Mouse (Mus musculus): ENCODE measurements around the gene Fam71f2. TPM values are rescaled to one million over a fixed set of nuclear protein-coding genes. Genes with fewer than 3 reads are reported as not detected.
A peak's percentile ranks its signal among the peaks of the same experiment; 100 is the strongest.

Fam71f2 gene
- polyA plus RNA-seq, 1 experiment from 2014 or later = 0.39 TPM

DNA sequence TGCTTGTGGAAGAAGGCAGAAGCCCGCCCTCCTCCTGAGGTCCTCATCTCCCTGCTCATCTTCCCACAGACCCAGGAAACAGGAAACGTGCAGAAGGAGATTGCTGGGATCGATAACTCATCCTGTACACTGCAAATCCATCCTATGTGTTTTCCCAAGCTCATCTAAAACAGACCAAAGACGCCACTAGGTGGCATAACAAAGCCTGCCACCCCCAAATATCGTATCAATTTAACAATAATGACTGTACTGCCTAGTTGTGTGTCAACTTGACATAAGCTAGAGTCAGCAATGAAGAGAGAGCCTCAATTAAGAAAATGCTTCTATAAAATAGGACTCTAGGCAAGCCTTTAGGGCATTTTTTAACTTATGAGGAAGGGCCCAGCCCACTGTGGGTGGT, 24.3 kb downstream of the Fam71f2 start:
- H3K36me3 ChIP-seq (ENCODE audit: insufficient read depth, low read length) = no peaks in the 10 kb centered on the region
- no peak overlapping the region for H3K4me3 ChIP-seq (ENCODE audit: low read length)
- no peak overlapping the region for H3K9ac ChIP-seq (replicated peaks; ENCODE audit: low read length)
- H3K27me3 ChIP-seq (ENCODE audit: insufficient read depth, low read length) = no peaks in the 10 kb centered on the region
- ATAC-seq (ENCODE audit: low FRiP score, low TSS enrichment) = no peak
- H3K4me1 ChIP-seq (ENCODE audit: insufficient read depth, low read length) = no peaks in the 10 kb centered on the region
- peaks cover 10% of the 10 kb centered on the region; the same call in 1 of the 2 replicates for H3K9me3 ChIP-seq (ENCODE audit: low read length)
- no peak overlapping the region for H3K4me2 ChIP-seq (replicated peaks; ENCODE audit: low read depth, low read length)
- no peak overlapping the region for H3K27ac ChIP-seq (ENCODE audit: low read length)
- WGBS = 35% methylated on average over 5 of the region's 5 CpGs

GRCm38 (mm10) chr6:29305462-29305861, 26.1 kb downstream of the Fam71f2 start:
- Histone ChIP-seq H3K4me1 (ENCODE audit: insufficient read depth, low read length) (no peaks in the 10 kb centered on the region), H3K27me3 (ENCODE audit: insufficient read depth, low read length) (no peaks in the 10 kb centered on the region), H3K27ac (ENCODE audit: low read length) (no peak overlapping the region), H3K9ac (replicated peaks; ENCODE audit: low read length) (no peak overlapping the region), H3K36me3 (ENCODE audit: insufficient read depth, low read length) (no peaks in the 10 kb centered on the region), H3K4me2 (replicated peaks; ENCODE audit: low read depth, low read length) (no peak overlapping the region), H3K4me3 (ENCODE audit: low read length) (no peak overlapping the region), H3K9me3 (ENCODE audit: low read length) (peaks cover 6% of the 10 kb centered on the region; the same call in 1 of the 2 replicates)
- WGBS = 86% methylated on average over 4 of the region's 4 CpGs
- no peak for ATAC-seq (ENCODE audit: low FRiP score, low TSS enrichment)

GRCm38 (mm10) chr6:29308846-29309605, 29.6 kb downstream of the Fam71f2 start:
- WGBS = 90% methylated on average over 16 of the region's 16 CpGs
- Histone ChIP-seq H3K4me3 (ENCODE audit: low read length) (no peak overlapping the region), H3K4me2 (replicated peaks; ENCODE audit: low read depth, low read length) (no peak overlapping the region), H3K27me3 (ENCODE audit: insufficient read depth, low read length) (no peaks in the 10 kb centered on the region), H3K27ac (ENCODE audit: low read length) (no peak overlapping the region), H3K4me1 (ENCODE audit: insufficient read depth, low read length) (no peaks in the 10 kb centered on the region), H3K36me3 (ENCODE audit: insufficient read depth, low read length) (no peaks in the 10 kb centered on the region), H3K9me3 (ENCODE audit: low read length) (peaks cover 6% of the 10 kb centered on the region; the same call in 1 of the 2 replicates), H3K9ac (replicated peaks; ENCODE audit: low read length) (no peak overlapping the region)
- no peak for ATAC-seq (ENCODE audit: low FRiP score, low TSS enrichment)

- Histone ChIP-seq H3K9me3 (ENCODE audit: low read length) (no peaks in the 10 kb centered on the region), H3K4me1 (ENCODE audit: insufficient read depth, low read length) (peaks cover 7% of the 10 kb centered on the region), H3K36me3 (ENCODE audit: insufficient read depth, low read length) (no peaks in the 10 kb centered on the region), H3K4me2 (replicated peaks; ENCODE audit: low read depth, low read length) (no peak overlapping the region), H3K4me3 (ENCODE audit: low read length) (no peak overlapping the region), H3K27me3 (ENCODE audit: insufficient read depth, low read length) (no peaks in the 10 kb centered on the region), H3K27ac (ENCODE audit: low read length) (no peak overlapping the region), H3K9ac (replicated peaks; ENCODE audit: low read length) (no peak overlapping the region)
- no peak for ATAC-seq (ENCODE audit: low FRiP score, low TSS enrichment)
- 72% methylated on average over 14 of the region's 14 CpGs for WGBS
Measured at GRCm38 (mm10) chr6:29313690-29314202, 34.4 kb downstream of the Fam71f2 start.

DNA sequence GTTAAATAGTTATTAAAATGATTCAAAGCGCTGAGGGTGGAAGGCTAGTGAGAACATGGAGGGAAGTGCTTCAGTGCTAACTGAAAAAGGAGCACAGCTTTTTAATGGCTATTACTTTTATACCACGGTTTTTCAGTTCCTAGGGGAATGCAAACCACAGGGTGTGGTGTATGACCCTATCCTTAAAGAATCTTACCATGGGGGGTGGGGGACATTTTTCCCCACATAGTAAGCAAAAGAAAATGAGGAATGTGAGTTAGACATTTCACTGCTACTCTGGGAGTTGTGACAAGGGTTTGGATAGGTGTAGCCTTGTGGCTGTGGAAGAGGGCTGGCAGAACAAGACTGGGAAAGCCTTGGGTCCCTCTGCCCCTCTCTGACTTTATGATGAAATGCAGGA, 37.9 kb downstream of the Fam71f2 start:
- 61% methylated on average over 2 of the region's 2 CpGs for WGBS
- Histone ChIP-seq H3K4me1 (ENCODE audit: insufficient read depth, low read length) (peaks cover 14% of the 10 kb centered on the region), H3K27me3 (ENCODE audit: insufficient read depth, low read length) (no peaks in the 10 kb centered on the region), H3K9me3 (ENCODE audit: low read length) (no peaks in the 10 kb centered on the region), H3K27ac (ENCODE audit: low read length) (no peak overlapping the region), H3K4me2 (replicated peaks; ENCODE audit: low read depth, low read length) (no peak overlapping the region), H3K4me3 (ENCODE audit: low read length) (no peak overlapping the region), H3K9ac (replicated peaks; ENCODE audit: low read length) (no peak overlapping the region), H3K36me3 (ENCODE audit: insufficient read depth, low read length) (no peaks in the 10 kb centered on the region)
- ATAC-seq (ENCODE audit: low FRiP score, low TSS enrichment) = no peak; the same call in 1 of the 2 replicates

DNA sequence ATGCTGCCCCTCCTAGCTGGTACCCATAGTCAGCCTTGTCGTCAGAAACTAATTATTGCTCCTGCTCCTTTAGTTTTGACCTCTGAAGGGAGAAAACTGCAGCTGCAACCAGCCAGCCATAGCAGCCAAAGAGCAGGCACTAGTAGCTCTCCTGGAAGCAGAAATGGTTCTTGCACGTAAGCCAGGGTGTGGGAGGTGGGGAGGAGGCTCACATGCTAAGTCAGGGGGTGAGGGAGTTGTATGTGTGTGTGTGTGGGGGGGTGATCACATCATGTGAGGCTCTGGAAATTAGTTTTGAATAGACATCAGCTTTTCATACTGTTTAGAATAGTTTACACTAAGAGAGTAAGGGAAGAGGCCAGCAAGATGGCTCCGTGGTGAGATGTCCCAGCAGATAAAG, 38.5 kb downstream of the Fam71f2 start:
- peaks cover 14% of the 10 kb centered on the region for H3K4me1 ChIP-seq (ENCODE audit: insufficient read depth, low read length)

DNA sequence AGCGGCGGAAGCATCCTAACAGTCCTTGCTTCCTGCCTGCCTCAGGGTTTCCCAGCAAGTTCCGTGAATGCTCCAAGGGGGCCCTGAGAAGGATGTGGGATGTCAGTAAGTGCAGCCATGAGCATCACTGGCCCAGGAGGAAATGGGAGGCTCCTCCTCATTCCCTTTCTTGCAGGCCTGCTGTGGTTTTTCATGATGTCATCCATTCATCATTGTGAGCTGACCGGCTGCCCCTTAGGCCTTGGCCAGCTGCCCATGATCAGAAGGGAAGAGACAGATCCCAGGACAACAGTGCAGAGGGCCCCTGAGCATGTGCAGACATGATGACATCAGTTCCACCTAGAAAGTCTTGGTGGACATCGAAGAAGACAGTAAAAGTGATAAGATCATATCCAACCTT, 39.5 kb downstream of the Fam71f2 start, which contains the start of gene Fam71f1:
Gene Fam71f1 (plus strand): TSS at position 262 of the 400 bp plus-strand sequence.
- no peak within 1 kb of the TSS for H3K4me2 ChIP-seq (replicated peaks; ENCODE audit: low read depth, low read length)
- WGBS = 22% methylated on average over 3 of the region's 5 CpGs
- peaks cover 14% of the 10 kb centered on the region for H3K4me1 ChIP-seq (ENCODE audit: insufficient read depth, low read length)
- H3K9ac ChIP-seq (replicated peaks; ENCODE audit: low read length) = no peak within 1 kb of the TSS
- H3K27ac ChIP-seq (ENCODE audit: low read length) = no peak within 1 kb of the TSS
- ATAC-seq (ENCODE audit: low FRiP score, low TSS enrichment) = peak; percentile 85
- H3K27me3 ChIP-seq (ENCODE audit: insufficient read depth, low read length) = no peaks in the 10 kb centered on the region
- H3K4me3 ChIP-seq (ENCODE audit: low read length) = no peak within 1 kb of the TSS
- H3K36me3 ChIP-seq (ENCODE audit: insufficient read depth, low read length) = no peaks in the 10 kb centered on the region
- H3K9me3 ChIP-seq (ENCODE audit: low read length) = no peaks in the 10 kb centered on the region

More for the DNA sequence above, 38.5 kb downstream of the Fam71f2 start:
- 37% methylated on average over 3 of the region's 3 CpGs for WGBS
- ATAC-seq (ENCODE audit: low FRiP score, low TSS enrichment) = no peak
- H3K4me3 ChIP-seq (ENCODE audit: low read length) = no peak overlapping the region
- no peak overlapping the region for H3K9ac ChIP-seq (replicated peaks; ENCODE audit: low read length)
- H3K36me3 ChIP-seq (ENCODE audit: insufficient read depth, low read length) = no peaks in the 10 kb centered on the region
- H3K27ac ChIP-seq (ENCODE audit: low read length) = no peak overlapping the region
- H3K9me3 ChIP-seq (ENCODE audit: low read length) = no peaks in the 10 kb centered on the region
- no peak overlapping the region for H3K4me2 ChIP-seq (replicated peaks; ENCODE audit: low read depth, low read length)
- H3K27me3 ChIP-seq (ENCODE audit: insufficient read depth, low read length) = no peaks in the 10 kb centered on the region

- no peak for ATAC-seq (ENCODE audit: low FRiP score, low TSS enrichment)
- Histone ChIP-seq H3K9ac (replicated peaks; ENCODE audit: low read length) (no peak overlapping the region), H3K27ac (ENCODE audit: low read length) (no peak overlapping the region), H3K4me3 (ENCODE audit: low read length) (no peak overlapping the region), H3K4me1 (ENCODE audit: insufficient read depth, low read length) (peaks cover 14% of the 10 kb centered on the region), H3K36me3 (ENCODE audit: insufficient read depth, low read length) (no peaks in the 10 kb centered on the region), H3K27me3 (ENCODE audit: insufficient read depth, low read length) (no peaks in the 10 kb centered on the region), H3K4me2 (replicated peaks; ENCODE audit: low read depth, low read length) (no peak overlapping the region), H3K9me3 (ENCODE audit: low read length) (no peaks in the 10 kb centered on the region)
- WGBS = 77% methylated on average over 6 of the region's 6 CpGs
Measured at GRCm38 (mm10) chr6:29321586-29321985, 42.2 kb downstream of the Fam71f2 start.

GRCm38 (mm10) chr6:29322147-29322546, 42.8 kb downstream of the Fam71f2 start:
- H3K27me3 ChIP-seq (ENCODE audit: insufficient read depth, low read length) = no peaks in the 10 kb centered on the region
- H3K27ac ChIP-seq (ENCODE audit: low read length) = no peak overlapping the region
- no peak overlapping the region for H3K4me3 ChIP-seq (ENCODE audit: low read length)
- peaks cover 14% of the 10 kb centered on the region for H3K4me1 ChIP-seq (ENCODE audit: insufficient read depth, low read length)
- H3K9me3 ChIP-seq (ENCODE audit: low read length) = no peaks in the 10 kb centered on the region
- no peak overlapping the region for H3K4me2 ChIP-seq (replicated peaks; ENCODE audit: low read depth, low read length)
- H3K9ac ChIP-seq (replicated peaks; ENCODE audit: low read length) = no peak overlapping the region
- H3K36me3 ChIP-seq (ENCODE audit: insufficient read depth, low read length) = no peaks in the 10 kb centered on the region
- 91% methylated on average over 7 of the region's 7 CpGs for WGBS
- no peak for ATAC-seq (ENCODE audit: low FRiP score, low TSS enrichment)

- Histone ChIP-seq H3K4me3 (ENCODE audit: low read length) (no peak overlapping the region), H3K4me1 (ENCODE audit: insufficient read depth, low read length) (peaks cover 12% of the 10 kb centered on the region), H3K27me3 (ENCODE audit: insufficient read depth, low read length) (no peaks in the 10 kb centered on the region), H3K9ac (replicated peaks; ENCODE audit: low read length) (no peak overlapping the region), H3K9me3 (ENCODE audit: low read length) (no peaks in the 10 kb centered on the region), H3K36me3 (ENCODE audit: insufficient read depth, low read length) (no peaks in the 10 kb centered on the region), H3K4me2 (replicated peaks; ENCODE audit: low read depth, low read length) (no peak overlapping the region), H3K27ac (ENCODE audit: low read length) (no peak overlapping the region)
- no peak for ATAC-seq (ENCODE audit: low FRiP score, low TSS enrichment)
- WGBS = 76% methylated on average over 4 of the region's 4 CpGs
Measured at GRCm38 (mm10) chr6:29322735-29323134, 43.3 kb downstream of the Fam71f2 start.
